Mouse (Mus musculus) liver, adult 10 weeks (tissue): Measurements from ENCODE around the gene Akap2. TPM values are rescaled to one million over a fixed set of nuclear protein-coding genes. Genes with fewer than 3 reads are reported as not detected.

Experiments used
- polyA plus RNA-seq: library from polyadenylated mRNA; stranded (reverse); fragments of 350-450 nt; fragmentation: Illumina TruSeq; extraction: RNeasy Lipid Tissue Mini Kit (QIAGEN cat#74804); gene quantifications from one replicate; pipeline ENCODE4 v1.2.3, GENCODE M21; 2014; ENCODE audit warnings: low read depth, low replicate concordance

Gene Akap2
- 4.8 TPM for polyA plus RNA-seq

GRCm38 (mm10) chr4:57717354-57717753, at the start of gene Akap2:
Akap2 (plus strand) TSS chr4:57717657.

GRCm38 (mm10) chr4:57916201-57916661, 198.8 kb downstream of the Akap2 start, which contains the start of gene D630039A03Rik:
D630039A03Rik (minus strand) TSS chr4:57916297.

Other genes starting within 250 kb of the Akap2 start
- not detected for gene Pakap, start 149.5 kb upstream of the Akap2 start, polyA plus RNA-seq
- 17.3 TPM for gene D630039A03Rik, start 198.6 kb downstream of the Akap2 start, polyA plus RNA-seq
- gene Txn1, start 238.8 kb downstream of the Akap2 start, polyA plus RNA-seq, result 416 TPM